Mouse (Mus musculus) mesoderm, embryonic 11.5 days (tissue): ENCODE data around the gene Serpina9.
A peak's percentile ranks its signal among the peaks of the same experiment; 100 is the strongest.

Experiments used
- DNase-seq: peaks from one replicate; pipeline ENCODE4 v3.0.0-alpha.2; 2012; ENCODE audit warnings: low read depth, low spot score

Gene Serpina9

DNA sequence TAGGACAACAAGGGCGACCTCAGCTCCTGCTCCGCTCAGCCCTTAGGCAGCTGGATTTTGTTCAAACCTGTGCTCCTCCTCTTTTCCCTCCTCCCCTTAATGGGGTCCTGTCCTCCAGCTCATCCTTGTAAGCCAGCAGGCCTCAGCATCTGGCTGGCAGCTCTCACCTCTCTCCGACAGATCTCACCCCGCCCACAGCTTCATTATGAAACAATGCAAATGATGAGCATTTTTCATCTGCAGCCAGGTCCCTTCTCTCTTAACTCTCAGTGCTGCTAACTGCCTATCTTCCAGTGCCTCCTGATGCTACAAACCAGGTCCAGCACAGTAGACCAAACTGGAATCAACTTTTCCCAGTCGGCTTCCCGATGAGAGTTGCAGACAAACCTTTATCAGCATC lies at the start of gene Serpina9:
Gene Serpina9, minus strand, starts transcription at position 136 of the 400 bp plus-strand sequence.
- no peak for DNase-seq

DNA sequence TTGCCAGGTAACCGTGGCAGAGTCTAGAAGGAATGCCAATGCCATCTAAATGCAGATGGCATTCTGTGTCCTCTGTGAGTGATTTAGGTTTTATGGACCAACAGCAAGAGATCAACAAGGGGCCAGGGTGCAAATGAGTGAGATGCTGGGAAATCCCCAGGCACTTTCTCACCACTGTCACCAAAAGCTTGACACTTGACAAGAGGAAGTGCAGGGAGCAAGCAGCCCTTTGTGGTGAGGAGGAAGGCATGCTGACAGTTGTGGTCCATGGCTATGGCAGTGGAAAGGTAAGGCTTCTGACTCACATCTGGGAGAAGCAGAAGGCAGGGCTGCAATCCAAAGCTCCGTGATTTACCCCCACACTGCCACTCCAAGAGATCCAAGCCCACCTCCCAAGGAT lies 48.3 kb upstream of the Serpina9 start:
- DNase-seq, result no peak

DNA sequence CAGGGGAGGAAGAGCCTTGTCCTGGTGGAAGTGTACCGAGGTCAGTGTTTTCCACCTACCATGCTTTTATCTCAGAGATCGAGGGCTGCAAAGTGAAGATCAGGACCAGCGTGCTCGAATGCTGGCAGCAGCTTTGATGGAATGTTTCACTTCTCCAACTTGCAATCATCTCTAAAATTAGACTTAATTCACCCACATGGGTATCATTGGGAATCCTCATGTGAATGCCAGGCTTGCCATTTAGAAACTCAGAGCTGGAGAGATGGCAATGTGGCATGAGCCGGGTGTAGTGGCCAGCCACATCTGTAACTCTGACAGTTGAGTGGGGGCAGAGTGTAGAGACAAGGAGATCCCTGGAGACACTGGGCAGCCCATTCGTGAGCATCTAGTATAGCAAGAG lies 46.6 kb upstream of the Serpina9 start:
- DNase-seq, result no peak

DNA sequence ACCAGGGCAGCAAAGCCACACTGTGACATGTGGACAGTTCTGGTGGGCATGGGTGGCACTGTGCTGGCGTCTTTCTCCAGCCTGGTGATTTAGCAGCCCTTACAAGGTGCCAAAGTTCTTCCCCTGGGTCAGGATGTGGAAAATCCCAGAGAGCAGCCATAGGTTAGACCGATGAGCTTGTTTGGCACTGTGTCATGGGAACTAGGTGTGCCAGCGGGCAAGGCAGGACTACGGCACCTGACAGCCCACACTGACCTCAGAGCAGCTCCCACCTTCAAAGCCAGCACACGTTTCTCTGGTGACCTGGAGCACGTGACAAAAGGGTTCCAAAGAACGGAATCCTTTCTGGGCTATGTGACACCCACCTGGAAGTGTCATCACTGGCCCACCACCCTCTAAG lies 44.0 kb upstream of the Serpina9 start:
- no peak for DNase-seq

DNA sequence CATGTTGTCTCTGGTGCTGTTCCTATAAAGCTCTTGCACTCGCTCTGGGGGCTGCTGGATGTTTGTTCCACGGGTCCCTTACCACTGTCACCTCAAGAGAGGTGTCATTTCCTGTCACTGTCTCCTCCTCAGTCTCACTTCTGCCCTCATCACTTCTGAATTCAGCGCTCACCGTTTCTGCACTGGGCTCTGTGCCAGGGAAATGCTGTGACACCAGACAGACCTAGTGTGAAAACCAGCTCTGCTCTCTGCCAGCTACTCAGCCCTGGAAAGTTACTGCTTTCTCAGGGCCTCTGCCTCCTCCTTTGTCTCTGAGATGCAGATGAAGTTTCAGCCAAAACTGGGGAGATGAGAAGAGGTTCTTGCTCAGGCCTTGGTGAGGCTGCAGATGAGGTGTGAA lies 43.5 kb upstream of the Serpina9 start:
- DNase-seq, result no peak

DNA sequence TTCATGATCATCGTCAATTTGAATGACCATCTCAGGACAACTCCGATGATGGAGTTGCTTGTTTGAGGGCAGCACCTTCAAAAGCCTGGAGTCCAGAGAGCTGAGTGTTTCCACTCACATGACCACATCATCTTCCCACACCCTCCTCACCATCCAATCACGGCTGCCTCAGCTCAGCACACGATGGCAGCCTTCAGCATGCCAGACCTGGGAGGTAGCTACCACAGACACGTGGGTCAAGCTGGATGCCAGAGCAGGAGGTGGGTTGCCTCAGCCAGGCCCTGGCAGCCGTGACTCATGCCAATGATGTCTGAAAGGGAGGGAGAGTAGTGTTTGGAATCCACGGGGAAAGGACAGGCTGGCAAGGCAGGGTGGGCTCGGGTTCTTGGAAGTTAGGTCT lies 42.2 kb upstream of the Serpina9 start:
- no peak for DNase-seq

DNA sequence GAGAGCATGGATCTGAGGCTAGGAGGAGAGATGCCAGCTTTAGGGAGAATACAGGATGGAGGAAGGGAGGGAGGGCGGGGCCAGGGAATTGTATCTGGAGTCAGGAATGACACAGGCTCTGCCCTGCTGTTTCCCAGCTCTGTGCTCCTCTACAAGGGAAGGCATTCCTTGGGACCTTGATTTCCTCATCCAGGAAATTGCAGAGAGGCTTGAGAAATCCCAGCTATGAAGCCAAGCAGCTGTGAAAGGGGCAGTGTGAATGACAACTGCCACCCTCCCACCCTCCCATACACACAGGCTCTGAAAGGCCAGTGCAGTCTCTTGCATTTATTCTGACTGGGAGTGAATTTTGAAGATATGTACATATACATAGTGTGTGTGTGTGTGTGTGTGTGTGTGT lies 40.4 kb upstream of the Serpina9 start:
- no peak for DNase-seq

DNA sequence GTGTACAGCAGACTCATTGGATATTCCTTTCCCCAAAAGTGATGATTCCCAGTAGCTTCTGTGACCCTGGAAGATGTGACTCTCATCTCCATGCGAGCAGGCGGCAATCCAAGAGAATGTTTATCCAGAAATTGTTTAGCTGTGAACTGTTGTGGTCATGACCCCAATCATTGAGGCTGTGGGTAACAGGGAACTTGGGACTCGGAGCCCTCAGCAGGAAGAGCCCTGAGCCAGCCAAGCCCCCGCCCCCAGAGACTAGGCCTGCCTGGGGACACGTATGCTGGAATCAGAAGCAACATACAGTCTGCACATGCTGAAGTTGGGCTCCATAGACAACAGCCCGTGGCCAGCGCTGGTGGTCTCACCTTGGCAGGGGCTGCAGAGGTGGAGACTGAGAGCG lies 32.2 kb upstream of the Serpina9 start:
- DNase-seq, result no peak

DNA sequence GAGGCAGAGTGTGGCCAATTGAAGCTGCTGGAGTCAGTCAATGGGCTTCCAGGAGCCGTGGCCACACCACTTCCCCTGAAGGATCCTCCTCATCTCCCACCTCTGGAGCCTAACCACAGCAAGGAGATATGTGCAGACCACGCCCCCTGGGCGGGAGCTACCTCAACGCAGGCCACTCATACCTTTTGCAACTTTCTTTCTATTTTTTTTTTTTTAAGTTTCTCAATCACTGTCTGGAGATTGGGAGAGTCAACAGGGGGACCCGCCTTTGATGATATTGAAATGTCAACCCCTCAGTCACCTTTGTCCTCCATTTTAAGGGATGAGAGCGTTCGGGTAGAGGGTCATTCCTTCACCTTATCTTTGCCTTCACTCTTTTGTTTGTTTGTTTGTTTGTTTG lies 30.8 kb upstream of the Serpina9 start, which contains the start of gene Serpina12:
Gene Serpina12, minus strand, starts transcription at position 101 of the 400 bp plus-strand sequence.
- DNase-seq, result no peak

DNA sequence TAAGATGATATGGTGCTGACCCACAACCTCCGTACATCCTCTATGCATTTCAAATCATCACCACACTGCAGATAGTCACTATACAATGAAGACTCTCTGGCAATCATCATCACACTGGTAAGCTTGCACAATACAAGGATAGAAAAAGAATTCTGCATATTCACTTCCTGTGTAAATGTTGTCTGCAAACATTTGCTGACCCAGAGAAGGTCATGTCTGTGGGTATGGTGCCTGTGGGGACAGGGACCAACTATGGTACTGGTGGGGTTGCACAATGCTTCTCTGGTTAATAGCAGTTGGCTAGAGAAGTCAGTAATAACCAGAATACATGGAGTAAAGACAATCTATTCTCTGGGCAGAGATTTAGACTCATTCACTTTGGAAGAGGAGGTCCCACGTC lies 29.2 kb upstream of the Serpina9 start:
- DNase-seq, result no peak

DNA sequence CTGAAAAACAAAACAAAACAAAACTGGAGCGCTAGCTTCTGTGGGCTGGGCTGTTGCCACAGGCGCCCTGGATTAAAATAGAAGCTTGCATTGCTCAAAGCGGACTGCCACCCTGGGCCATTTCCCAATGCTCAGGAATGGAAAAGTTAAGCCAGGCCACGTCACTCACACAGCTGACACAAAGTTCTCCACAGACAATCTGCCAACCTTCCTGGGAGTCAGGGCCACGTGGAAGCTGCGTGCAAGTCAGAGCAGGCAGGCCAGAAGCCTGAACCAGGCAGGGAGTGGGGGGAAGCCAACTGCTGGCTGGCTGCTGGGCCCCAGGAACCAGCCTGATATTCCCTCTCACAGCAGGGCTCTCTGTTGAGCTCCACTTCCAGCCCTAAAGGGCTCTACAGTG lies 27.8 kb upstream of the Serpina9 start:
- DNase-seq, result no peak

DNA sequence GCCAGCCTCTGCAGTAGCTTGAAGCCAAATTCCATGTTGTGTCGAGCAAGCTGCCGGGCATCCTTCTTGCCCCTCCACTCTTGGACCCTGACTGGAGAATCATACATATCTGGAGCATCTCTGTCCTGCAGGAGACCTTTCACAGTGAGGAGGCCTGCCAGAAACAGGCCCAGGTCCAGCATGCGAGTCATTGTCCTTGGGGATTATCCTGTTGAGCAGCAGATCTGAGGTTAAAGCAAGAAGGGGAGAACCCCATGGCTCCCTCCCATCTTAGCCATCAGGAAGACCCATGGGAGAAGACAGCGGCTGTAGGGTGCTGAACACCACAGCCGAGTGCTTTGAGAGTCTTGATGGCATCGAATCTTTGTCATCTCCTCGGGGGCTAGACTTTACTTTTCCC lies 24.6 kb upstream of the Serpina9 start:
- no peak for DNase-seq

DNA sequence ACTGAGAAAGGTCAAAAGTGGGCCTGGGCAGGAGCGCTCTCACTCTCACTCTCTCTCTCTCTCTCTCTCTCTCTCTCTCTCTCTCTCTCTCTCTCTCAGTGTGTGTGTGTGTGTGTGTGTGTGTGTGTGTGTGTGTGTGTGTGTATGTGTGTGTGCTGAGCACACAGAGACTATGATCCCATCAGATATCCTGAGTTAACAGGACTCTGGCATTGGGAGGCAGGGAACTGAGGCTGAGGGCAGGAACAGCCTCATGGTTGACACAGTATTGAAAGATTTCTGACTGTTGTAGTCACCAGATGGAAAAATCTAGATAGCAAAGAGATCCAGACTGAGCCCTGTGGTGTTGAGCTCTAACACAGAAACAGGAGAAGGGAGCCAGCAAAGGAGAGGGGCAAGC lies 20.2 kb upstream of the Serpina9 start:
- DNase-seq, result no peak

DNA sequence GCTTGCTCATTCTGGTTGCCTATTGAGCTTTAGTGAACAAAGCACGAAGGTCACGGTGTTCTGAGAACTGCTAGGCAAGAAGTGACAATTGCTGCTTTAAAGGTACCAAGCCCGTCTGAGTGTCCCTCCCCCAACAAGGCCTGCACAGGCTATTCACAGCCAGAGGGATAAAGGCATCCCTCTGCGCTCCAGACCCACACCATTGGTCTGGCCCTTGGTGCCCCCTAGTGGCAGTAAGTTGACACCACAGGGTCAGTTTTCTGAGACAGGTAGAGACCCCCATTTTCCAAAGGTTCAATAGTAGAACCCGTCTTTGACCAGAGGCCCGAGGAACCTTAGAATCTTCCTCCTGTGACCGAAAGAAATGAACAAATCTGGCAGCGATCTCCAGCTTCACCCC lies 16.4 kb upstream of the Serpina9 start:
- peak; percentile 12 for DNase-seq

DNA sequence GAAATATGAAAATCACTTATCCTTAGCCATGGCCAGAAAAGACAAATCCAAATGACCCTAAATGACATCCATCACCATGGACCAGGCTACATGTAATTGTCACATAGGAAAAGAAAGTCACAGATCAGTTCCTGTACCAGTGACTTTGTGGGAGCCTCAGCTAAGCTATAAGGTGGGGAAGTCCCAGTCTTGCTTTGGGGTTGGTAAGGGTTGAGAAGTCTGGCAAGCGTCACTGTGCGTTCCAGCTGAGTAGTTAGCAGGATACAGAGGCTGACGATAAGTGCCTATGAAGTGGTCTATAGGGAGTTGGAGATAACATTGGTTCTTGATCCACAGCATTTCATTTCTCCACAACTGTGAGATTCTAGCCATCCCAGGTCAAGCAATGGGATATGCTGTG lies 1.7 kb upstream of the Serpina9 start:
- no peak for DNase-seq

DNA sequence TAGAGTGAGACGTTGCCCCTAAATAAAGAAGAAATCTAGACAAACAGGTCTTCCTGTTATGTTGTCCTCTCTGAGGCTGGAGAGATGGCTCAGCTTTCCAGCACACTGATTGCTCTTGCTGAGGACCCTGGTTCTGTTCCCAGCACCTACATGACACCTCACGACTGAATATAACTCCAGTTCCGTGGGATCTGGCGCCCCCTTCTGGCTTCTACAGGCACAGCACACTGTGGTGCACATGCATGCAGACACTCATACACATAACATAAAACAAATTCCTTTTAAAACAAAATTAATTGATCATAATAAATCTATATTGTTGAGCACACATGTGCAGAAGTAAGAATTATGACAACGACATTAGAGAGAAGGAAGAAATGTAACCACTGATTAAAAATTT lies 8.9 kb downstream of the Serpina9 start:
- DNase-seq, result no peak

DNA sequence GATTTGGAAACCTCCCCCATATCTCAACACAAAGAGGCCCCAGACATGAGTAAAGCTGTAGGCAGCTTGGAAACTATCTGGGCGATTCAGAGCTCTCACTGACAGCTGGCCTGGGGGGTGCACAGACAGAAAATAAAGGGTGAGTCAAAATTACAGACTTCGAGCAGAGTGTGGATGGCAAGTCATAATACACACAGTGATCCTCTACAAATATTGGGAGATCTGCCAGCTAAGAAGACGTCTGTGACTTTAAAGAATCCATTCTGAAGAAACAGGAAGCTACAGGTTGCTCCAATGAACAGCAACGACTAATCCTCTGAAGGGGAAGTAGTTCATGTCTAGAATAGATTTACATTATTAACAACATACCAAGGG lies 10.3 kb downstream of the Serpina9 start:
- DNase-seq, result no peak

DNA sequence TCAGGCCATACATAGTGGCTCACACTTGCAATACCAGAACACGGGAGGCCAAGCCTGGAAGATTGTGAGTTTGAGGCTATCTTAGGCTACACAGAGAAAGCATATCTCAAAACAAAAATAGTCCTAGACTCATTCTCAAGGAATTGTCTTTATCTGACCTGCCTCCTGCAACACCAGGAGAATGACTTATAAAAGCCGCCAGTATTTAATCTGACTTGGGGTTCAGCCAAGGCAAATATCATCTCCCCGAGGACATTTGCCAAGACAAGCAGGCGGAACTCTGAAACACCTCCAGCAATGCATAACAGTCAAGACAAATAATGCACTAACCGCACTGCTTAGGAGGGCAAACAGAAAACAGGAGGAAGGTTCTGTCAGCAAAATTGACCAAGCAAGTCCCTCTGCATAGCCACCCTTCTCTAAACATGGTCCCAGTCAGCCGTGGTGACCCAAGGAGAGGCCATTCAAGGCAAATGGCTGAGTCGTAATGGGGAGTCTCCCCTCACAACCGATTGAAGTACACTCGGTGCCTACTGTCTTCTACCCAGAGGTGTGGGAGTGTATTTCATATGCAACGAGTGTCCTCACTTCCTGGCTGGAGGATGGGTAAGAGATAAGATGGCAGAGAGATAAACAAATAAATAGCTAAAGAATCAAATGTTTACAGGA lies 10.9 kb downstream of the Serpina9 start:
- no peak for DNase-seq

DNA sequence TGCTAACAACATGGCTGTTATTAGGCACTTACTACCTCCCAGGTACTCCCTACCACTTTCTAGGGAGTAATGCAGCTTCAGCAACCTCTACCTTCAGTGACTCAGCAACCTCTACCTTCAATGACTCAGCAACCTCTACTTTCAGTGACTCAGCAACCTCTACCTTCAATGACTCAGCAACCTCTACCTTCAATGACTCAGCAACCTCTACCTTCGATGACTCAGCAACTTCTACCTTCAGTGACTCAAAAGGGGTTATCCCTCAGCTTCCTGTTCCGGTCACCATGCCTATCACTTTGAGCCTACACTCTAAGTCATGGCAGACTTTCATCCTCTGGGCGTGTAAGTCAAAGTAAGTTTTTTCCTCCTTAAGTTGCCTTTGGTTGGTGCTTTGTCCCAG lies 13.0 kb downstream of the Serpina9 start:
- DNase-seq, result no peak

DNA sequence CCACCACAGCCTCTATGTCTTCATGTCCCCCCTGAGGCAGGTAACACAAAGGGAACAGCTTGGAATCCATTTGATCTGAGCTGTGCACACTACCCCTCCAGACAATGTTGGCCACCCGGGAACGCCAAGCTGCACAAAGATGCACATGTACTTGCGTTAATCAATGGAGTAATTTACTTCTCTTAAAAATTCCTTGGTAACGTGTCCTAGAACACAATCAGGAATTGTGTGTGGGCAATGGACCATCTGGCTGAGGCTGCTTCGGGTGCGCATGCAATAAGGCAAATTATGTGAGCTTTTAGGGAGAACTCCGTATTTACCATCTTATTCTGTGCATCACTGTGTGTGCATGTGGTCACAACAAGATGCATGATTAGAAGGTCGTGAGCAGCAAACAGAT lies 13.9 kb downstream of the Serpina9 start:
- DNase-seq, result peak; percentile 28

DNA sequence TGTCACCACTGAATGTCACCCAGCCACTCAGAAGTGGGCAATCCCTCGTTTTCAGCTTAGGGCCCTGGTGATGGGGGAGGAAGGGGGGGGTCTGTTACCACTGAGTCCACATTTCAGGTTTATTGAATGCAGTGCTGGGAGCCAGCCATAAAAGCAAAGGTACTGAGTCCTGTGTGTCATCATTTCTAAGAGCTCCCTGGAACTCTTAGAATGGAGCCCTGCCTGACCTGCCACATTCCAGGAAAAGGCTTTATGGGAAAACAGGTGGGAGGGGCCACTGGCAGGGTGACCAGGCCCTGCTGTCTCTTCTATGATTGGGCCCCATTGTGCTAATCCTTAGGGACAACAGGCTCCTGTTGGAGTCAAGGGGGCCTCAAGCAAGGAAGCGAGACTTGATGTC lies 17.0 kb downstream of the Serpina9 start:
- no peak for DNase-seq

DNA sequence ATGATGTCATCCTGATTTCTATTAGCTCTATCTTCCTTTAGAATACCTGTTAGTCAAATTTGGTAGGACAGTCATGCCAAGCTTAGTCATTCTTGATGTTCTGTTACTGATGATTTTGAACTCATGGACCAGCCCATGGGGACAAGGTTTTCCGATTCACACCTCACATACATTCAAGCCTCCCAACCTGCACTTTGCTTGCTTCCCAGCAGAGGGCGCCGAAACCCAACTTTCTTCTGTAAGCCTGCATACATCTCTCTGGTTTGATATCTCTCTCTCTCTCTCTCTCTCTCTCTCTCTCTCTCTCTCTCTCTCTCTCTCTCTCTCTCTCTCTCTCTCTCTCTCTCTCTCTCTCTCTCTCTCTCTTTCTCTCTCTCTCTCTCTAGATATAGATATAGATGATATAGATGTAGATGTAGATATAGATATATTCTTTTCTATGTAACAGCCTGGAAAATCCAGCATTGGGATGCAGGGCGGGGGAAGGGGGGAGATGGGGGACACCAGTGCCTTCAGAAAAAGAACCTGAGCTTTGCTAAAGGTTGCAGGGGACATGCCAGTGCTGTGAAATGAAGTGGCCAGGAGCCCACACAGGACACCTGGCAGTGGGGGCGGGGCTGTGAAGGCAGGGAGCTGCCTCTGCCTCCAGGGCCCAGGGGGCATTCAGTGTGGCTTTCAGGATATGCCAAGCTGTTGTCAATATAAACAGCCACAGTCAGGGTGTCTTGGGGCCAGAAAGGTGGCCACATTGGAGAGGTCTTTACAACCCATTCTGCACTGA lies 18.1 kb downstream of the Serpina9 start:
- DNase-seq, result peak; percentile 69

DNA sequence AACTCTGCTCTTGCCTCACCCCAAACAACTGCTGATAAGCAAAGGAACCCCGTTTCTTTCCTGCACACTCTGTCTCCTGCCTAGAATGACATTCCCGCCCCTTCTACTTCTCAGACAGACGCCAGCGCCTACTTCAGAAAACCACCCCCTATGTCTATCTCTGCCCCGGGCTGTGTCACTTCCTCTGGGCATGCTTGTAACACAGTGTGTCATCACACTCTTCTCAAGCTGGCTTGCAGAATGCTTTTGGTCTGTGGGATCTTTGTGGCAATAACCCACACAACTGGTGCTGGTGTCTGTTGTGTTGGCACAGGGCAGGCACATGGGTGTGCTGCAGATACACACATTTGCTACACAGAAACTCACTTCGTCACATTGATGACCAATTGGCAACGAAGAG lies 20.6 kb downstream of the Serpina9 start:
- no peak for DNase-seq
